Mouse (Mus musculus) gastrocnemius, adult 2 months (tissue): ENCODE data around the gene Ipo11. TPM values are rescaled to one million over a fixed set of nuclear protein-coding genes. Genes with fewer than 3 reads are reported as not detected.

Experiments used
- DNase-seq: peaks from one replicate; pipeline ENCODE4 v3.0.0; 2022
- H3K27ac ChIP-seq: fragments of 200-600 bp; 2 replicates; pipeline ENCODE4 v1.8.1; 2022; ENCODE audit warnings: mild to moderate bottlenecking
- H3K4me3 ChIP-seq: fragments of 200-600 bp; 2 replicates; pipeline ENCODE4 v1.8.1; 2022; ENCODE audit warnings: mild to moderate bottlenecking, moderate library complexity
- CTCF ChIP-seq: fragments of 200-600 bp; IDR thresholded peaks from 2 replicates; pipeline ENCODE4 v1.8.1; 2022; ENCODE audit warnings: antibody characterized with exemption, mild to moderate bottlenecking, moderate library complexity
- intact Hi-C: fragments of 180-260 bp; cut with DNase I; formaldehyde crosslinking; loops from one replicate; pipeline ENCODE4 v1.15.1; 2025
- total RNA-seq, 2 experiments: library from RNA; stranded (reverse); gene quantifications; 2 replicates each; pipeline ENCODE4 v1.2.3; 2021

Ipo11 gene
- total RNA-seq, 2 experiments from 2014 or later: 13.8 to 17.2 TPM

GRCm38 (mm10) chr13:106768807-106769206 is 168.0 kb downstream of the Ipo11 start:
- no peak overlapping the region for H3K4me3 ChIP-seq

GRCm38 (mm10) chr13:106762611-106763010 is 174.1 kb downstream of the Ipo11 start:
- no peak overlapping the region for H3K4me3 ChIP-seq
- no peak for DNase-seq
- intact Hi-C loops: no loop called here
- TF ChIP-seq CTCF: no peak
- no peak overlapping the region for H3K27ac ChIP-seq

More at GRCm38 (mm10) chr13:106768807-106769206, 168.0 kb downstream of the Ipo11 start:
- intact Hi-C loops: no loop called here
- H3K27ac ChIP-seq: no peak overlapping the region
- TF ChIP-seq CTCF: no peak
- DNase-seq: no peak

DNA sequence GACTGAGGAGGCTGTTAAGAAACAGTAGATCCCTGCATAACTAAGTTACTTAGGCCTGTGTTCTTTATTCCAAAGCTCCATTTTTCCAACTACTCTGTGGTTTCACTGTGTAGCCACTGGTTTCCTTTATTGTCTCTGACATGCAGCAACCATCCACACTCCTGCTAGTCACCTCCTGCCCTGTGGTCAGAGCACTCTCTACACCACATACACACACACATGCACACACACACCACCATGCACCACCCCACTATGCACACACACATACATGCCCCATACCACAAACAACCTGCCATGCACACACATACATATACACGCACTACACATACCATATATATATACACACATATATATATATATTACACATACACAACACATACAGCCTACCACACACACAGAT is 175.1 kb downstream of the Ipo11 start:
- DNase-seq: no peak

DNA sequence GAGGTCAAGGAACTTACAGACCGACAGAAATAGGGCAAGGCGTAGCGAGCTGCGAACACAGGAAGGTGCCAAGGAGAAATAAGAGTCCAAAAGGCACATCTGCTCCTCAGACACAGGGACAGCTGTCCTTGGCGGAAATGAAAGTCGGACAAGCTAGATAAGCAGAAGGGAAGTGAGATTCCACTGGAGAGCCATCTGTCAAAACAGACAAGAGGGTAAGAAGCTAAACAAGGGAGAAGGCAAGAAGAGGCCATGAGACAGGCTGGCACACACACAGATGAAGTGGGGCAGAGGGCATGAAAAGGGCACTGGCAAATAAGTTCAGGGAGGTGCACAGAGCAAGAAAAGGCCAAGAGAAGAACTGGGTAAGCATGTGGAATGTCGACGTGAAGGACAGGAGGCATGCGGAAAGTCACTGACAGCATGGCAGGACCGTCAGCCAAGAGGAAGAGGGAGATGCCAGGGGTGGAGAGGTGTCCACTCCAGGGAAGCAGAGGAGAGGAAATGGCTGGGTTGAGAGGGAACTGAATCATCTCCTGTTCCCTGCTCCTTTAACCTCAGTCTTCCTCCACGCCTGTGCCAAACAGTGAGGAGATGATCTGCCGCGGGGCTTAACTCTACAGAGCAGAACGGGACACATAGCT is 176.4 kb downstream of the Ipo11 start:
- DNase-seq: peak; percentile 20
- H3K27ac ChIP-seq: 0 out of 2 replicates have a peak overlapping the region, but pooled peaks have one; percentile 20
- TF ChIP-seq CTCF: no peak
- H3K4me3 ChIP-seq: no peak overlapping the region
- intact Hi-C loops: no loop called here

More for the DNA sequence above, 175.1 kb downstream of the Ipo11 start:
- intact Hi-C loops: no loop called here
- Histone ChIP-seq H3K4me3 (no peak overlapping the region), H3K27ac (no peak overlapping the region)
- no peak for TF ChIP-seq CTCF

GRCm38 (mm10) chr13:106755892-106756291 is 180.9 kb downstream of the Ipo11 start:
- no peak for TF ChIP-seq CTCF
- no peak for DNase-seq
- no peak overlapping the region for H3K27ac ChIP-seq
- H3K4me3 ChIP-seq: no peak overlapping the region
- intact Hi-C loops: no loop called here

- intact Hi-C loops: no loop called here
- no peak for TF ChIP-seq CTCF
- no peak overlapping the region for H3K4me3 ChIP-seq
- H3K27ac ChIP-seq: no peak overlapping the region
- no peak for DNase-seq
These were observed 182.5 kb downstream of the Ipo11 start for GRCm38 (mm10) chr13:106754216-106754615.

- no peak for DNase-seq
- Histone ChIP-seq H3K4me3 (no peak overlapping the region), H3K27ac (no peak overlapping the region)
- TF ChIP-seq CTCF: no peak
- intact Hi-C loops: no loop called here
These were observed 184.8 kb downstream of the Ipo11 start for GRCm38 (mm10) chr13:106751951-106752350.

DNA sequence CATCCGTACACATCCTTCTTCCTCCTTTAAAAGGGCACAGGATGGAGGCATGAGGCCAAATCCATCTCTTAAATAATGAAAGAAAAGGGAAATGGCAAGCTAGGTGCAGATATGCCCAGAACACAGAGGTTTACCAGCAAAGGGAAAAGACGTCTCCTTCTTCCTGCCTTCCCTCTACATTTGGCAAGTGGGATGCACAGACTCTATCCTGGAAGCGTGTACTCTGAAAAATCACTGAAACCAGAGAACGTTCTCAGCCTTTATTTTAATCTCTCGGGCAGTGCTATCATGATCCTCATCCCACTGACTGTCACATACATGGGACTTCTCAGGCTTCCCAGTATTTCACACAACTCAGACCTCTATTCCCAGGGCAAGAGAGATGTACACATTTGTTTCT is 189.9 kb downstream of the Ipo11 start:
- TF ChIP-seq CTCF: no peak
- intact Hi-C loops: no loop called here
- Histone ChIP-seq H3K4me3 (no peak overlapping the region), H3K27ac (no peak overlapping the region)
- no peak for DNase-seq

DNA sequence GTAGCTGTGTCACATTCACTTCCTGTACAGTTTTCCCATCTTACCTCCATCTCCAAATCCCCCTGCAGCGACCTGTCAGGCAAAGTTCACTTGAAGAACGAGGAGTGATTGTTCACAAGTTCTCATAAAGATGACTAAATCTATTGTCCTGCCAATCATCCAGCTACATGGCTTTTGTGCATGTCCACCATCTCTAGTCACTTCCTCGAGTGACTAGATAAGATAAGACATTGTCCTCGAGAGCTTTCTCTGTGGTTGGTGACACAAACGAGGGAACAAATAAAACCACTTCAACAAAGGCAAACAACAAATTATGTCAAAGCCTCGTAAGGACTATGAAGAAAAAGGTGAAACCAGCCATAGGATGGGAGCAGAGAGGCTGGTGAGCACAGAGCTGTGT is 191.6 kb downstream of the Ipo11 start:
- TF ChIP-seq CTCF: no peak
- no peak for DNase-seq
- Histone ChIP-seq H3K27ac (no peak overlapping the region), H3K4me3 (no peak overlapping the region)
- intact Hi-C loops: no loop called here

Other genes with a start within 250 kb of the Ipo11 start
- gene Dimt1, start 10.2 kb upstream of the Ipo11 start, total RNA-seq: 1 to 10 TPM; 6.3 to 6.9 TPM
- gene Kif2a, start 85.2 kb upstream of the Ipo11 start, total RNA-seq: 10 to 100 TPM; 20.4 to 30.3 TPM